Mouse (Mus musculus) thymus, postnatal 14 days (tissue): ENCODE results near the gene G430095P16Rik.

Source experiments
- DNase-seq: peaks from one replicate; pipeline ENCODE4 v3.0.0; 2021

G430095P16Rik gene

DNA sequence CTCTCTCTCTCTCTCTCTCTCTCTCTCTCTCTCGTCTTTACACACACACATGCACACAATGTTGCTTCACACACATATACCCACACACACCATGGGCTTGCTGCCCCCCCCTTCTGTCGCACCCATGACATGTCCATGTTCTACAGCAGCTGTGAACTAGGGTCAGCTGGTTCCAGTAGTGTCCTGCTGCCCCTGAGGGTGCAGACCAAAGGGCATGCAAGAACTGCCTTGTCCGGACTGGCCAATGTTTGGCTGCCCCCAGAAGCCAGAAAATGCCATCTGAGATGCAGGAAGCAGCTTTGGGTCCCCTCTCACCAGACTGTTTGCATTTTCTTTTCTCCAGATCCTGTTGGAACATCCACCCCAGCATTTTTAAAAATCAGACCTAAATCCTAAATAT, 49.8 kb downstream of the G430095P16Rik start:
- no peak for DNase-seq

DNA sequence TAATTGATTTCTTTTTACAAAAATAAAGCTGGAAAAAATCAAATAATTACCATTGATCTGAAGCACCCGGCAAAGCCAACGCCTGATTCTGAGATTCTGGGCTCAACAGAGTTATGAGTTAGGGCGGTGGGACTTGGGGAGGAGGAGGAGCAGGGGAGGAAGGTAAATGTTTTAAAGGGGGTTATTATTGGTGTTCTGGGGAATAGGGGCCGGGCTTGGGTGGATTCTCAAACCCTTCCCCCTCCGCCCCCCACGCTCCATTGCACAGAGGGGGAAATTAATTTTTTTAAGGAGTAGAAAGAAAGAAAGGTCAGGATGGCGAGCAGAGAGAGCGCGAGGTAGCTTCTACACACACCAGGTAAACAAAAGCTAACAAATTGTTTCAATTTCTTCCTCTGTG, 50.5 kb downstream of the G430095P16Rik start:
- DNase-seq = no peak

DNA sequence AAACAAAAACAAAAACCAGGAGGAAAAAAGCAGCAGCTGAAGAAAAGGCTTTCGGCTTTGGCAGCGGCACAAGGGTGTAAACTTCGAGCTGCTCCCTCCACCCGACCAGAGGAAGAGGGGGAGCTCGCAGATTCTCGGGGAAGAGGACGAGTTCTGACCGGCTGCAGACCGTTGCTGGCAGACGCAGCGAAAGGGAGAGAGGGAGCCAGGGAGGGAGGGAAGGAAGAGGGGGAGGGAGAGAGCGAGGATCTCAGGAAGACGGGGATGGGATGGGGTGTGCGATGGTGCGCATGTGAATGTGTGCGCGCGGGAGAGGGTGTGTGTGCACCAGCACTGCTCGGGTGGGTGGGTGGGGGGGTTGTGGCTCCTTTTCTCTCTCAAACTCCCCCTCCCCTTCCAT, 51.0 kb downstream of the G430095P16Rik start:
- DNase-seq = peak; percentile 13

DNA sequence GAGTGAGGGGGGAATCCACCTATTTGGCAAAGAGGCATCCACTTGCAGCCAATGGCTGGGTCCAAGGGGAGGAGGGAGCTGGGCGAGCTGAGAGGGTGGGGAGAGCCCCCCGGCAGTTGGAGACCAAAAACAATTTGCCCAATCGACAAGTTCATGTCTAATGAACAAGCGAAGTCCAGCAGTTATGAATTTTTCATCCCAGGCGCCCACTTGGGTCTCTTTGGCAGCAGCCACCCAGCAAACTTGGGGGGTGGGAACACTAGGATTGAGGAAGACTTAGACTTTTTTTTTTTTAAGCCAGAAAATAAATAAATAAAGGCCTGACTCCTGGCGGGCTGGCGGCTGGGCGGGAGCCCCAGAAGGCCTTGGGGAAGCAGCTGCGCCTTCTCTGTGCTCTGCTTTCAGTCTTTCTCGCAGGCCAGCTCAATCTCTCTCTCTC, 51.7 kb downstream of the G430095P16Rik start:
- no peak for DNase-seq

DNA sequence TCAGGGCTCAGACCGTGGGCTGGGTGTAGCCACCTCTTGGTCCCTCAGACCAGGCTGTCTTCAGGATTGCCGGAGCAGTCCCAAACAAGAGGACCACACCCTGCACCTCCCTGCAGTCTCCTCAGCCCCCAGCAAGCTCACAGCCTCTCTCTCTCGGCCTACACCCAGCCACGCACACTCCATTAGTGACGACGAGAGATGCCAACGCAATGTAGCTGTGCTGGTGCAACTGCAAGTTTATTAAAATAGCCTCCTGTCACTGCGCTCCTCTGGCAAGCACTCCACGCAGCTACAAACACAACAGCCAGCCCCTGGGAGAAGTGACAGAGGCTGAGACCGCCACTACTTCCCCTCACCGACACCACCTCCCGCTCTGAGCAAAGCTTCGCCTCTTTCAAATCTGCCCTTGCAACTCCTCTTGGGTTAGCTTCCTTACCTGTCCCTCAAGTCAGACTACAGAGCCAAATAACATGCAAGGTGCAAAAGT, 52.3 kb downstream of the G430095P16Rik start:
- DNase-seq = no peak

DNA sequence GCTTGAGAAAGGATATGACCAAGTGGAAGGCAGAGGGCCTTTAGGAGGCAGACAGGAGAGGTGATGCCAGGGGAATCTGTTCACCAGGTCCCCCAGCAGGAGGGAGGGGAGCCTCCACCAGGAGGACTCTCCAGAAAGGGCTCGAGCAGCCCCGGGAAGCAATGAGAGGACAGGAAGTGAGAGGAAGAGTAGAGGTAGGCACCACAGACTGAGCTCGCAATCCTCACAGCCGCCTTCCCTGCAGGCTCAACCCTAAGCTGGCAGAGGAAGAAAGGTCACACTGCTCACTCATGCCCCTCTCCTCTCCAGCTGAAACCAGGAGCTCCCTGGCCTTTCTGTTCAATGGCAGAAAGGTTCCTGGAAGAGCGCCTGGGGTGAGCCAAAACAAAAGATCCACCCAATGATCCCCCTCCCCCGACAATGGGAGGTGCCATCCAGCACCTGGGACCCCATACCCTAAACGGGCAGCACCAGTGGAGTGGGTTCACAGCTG, 52.9 kb downstream of the G430095P16Rik start:
- no peak for DNase-seq
